Mouse (Mus musculus): ENCODE results near the gene S100a11.

S100a11 gene

DNA sequence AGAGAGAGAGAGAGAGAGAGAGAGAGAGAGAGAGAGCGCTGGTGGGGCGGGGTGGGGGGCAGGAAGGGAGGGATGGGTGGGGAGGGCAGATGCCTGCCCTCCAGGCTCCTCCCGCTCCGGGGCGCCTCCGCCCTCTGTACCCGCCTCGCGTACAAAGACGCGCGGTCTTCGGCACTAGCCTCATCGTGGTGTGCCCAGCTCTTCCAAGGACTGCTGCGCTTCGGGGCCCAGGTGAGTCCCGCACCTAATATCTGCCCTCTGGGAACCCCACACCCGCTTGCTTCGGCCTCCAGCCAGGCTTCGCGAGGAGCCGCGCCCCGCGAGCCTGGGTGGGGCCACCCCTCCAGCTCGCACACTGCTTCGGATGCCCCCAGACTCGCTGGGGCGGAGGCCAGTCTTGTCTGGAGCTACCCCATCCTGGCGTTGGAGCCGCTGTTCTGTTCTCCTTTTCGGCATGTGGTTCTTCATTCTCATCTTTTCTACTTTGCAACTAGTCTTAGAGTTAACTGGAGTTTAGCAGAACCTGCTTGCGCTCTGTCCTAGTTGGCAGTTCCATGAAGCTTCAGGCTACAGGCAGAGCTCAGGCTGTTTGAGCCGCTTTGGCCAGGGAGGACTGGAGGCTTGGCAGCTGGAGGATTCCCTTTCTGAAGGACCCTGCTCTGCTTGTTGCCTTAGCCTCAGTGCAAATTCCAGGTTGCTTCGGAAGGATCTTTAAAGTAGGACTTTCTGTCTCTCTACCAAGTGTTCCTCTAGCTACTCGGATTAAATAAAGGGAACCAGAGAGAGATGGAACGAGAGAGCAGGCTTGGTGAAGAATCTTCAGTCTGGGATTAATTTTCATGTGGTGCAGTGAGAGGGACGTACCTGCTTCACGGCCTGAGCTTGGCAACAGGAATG lies 34.9 kb downstream of the S100a11 start, which contains the start of gene S100a10:
Gene S100a10 (plus strand): TSS at position 100 of the 897 bp plus-strand sequence.
- in situ Hi-C loops (cut with MboI, MseI), result loop anchor here (5.0 to 25.0 kb wide), 4 partner anchors 47 to 1382 kb away; partner anchors contain the start of genes Pogz (in 1 of the 2) and Selenbp1 (in 1 of the 2)

DNA sequence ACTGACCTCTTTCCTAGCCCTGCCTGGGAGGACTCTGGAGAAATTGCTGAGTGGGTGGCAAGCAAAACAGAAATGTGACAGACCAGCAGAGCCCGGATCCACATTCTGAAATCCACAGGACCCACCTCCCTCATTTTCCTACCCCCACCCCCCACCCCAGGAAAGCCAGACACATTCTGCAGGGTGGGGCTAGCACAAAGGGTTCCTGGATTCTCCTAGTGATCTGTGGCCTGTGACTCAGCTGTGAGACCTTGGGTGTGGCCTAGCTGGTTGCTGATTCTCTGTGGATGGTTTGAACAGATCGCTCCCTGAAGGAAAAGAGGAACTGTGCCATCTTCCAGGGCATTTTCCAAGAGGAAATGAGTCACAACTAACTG lies 35.6 kb downstream of the S100a11 start:
- in situ Hi-C loops (cut with MboI, MseI), result loop anchor here (25.0 kb wide), 2 partner anchors 1281 to 1381 kb away; partner anchors contain the start of genes Pogz (in 1 of the 2) and Selenbp1 (in 1 of the 2)

GRCm38 (mm10) chr3:93556599-93556998 lies 36.3 kb downstream of the S100a11 start:
- in situ Hi-C loops (cut with MboI, MseI), result loop anchor here (25.0 kb wide), 2 partner anchors 1281 to 1381 kb away; partner anchors contain the start of genes Pogz (in 1 of the 2) and Selenbp1 (in 1 of the 2)

- in situ Hi-C loops (cut with MboI, MseI), result loop anchor here (25.0 kb wide), 2 partner anchors 1280 to 1380 kb away; partner anchors contain the start of genes Pogz (in 1 of the 2) and Selenbp1 (in 1 of the 2)
Observed at GRCm38 (mm10) chr3:93557471-93557870, 37.2 kb downstream of the S100a11 start.

DNA sequence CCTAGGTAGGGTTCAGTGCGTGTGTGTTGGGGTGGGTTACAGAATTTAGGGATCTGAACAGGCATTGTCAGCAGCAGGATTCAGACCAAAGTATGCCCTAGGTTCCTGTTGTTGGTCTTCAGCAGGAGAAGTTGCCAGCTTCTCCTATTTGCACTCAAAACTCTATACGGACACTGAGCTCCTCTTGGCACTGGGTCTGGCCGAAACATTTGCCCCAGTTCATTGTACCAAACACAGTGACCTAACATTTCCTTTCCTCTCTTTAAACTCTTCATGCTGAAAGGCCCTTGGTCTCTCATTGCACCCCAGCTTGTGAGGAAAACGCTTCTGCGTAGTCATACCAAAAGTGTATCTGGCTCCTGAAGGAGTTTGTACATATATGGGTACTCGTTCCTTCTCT lies 39.7 kb downstream of the S100a11 start:
- in situ Hi-C loops (cut with MboI, MseI), result loop anchor here (25.0 kb wide), 2 partner anchors 1277 to 1377 kb away; partner anchors contain the start of genes Pogz (in 1 of the 2) and Selenbp1 (in 1 of the 2)

GRCm38 (mm10) chr3:93562372-93562771 lies 42.1 kb downstream of the S100a11 start:
- in situ Hi-C loops (cut with MboI, MseI), result loop anchor here (25.0 kb wide), 2 partner anchors 1275 to 1375 kb away; partner anchors contain the start of genes Pogz (in 1 of the 2) and Selenbp1 (in 1 of the 2)

- in situ Hi-C loops (cut with MboI, MseI), result loop anchor here (25.0 kb wide), 2 partner anchors 1274 to 1374 kb away; partner anchors contain the start of genes Pogz (in 1 of the 2) and Selenbp1 (in 1 of the 2)
Observed at GRCm38 (mm10) chr3:93563216-93563615, 42.9 kb downstream of the S100a11 start.

DNA sequence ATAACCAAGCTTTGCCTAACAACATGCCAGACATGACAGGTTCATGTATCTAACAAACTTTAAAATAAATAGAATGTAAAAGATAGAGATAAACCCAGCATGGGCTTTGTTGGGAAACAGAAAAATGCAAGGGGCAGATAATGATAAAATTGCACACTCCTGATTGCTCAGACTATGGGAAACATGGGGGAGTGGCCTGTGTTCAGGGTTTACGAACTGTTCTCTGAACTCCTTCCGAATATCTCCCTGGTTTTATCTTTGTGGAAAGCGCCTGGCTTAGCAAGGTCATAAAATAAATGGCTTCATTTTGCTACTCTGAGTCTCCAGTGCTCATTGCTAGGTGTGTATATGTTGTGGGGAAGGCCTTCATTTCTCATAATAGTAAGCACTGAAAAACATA lies 46.6 kb downstream of the S100a11 start:
- in situ Hi-C loops (cut with MboI, MseI), result loop anchor here (25.0 kb wide), 2 partner anchors 1270 to 1370 kb away; partner anchors contain the start of genes Pogz (in 1 of the 2) and Selenbp1 (in 1 of the 2)

GRCm38 (mm10) chr3:93567721-93568120 lies 47.4 kb downstream of the S100a11 start:
- in situ Hi-C loops (cut with MboI, MseI), result loop anchor here (25.0 kb wide), 2 partner anchors 1270 to 1370 kb away; partner anchors contain the start of genes Pogz (in 1 of the 2) and Selenbp1 (in 1 of the 2)

DNA sequence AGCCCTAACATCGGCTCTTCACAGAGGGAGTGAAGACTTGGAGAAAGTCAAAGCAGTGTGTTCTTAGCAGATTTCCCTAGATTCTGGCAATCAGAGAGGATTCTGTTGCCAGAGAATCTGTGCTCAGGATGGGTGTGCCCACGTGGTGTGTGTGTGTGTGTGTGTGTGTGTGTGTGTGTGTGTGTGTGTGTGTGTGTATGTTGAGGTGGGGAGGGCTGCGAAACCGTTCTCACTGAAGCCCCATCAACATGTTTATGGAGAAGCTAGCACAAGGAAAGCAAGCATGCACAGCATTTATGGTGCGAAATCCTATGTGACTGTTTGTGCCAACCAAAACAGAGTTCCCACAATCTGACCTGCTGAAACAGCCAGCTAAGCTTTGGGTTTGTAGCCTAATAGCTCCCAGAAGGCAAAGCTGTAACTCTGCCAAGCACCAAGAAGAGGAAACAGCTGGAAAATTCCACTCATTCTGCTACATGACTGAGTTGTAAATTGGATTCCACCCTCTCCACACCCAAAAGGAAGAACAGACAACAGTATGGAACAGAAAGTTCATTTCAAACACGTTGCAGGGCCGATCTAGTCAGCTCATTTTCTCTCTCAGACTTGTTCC lies 48.2 kb downstream of the S100a11 start:
- in situ Hi-C loops (cut with MboI, MseI), result loop anchor here (25.0 kb wide), 2 partner anchors 1269 to 1369 kb away; partner anchors contain the start of genes Pogz (in 1 of the 2) and Selenbp1 (in 1 of the 2)

DNA sequence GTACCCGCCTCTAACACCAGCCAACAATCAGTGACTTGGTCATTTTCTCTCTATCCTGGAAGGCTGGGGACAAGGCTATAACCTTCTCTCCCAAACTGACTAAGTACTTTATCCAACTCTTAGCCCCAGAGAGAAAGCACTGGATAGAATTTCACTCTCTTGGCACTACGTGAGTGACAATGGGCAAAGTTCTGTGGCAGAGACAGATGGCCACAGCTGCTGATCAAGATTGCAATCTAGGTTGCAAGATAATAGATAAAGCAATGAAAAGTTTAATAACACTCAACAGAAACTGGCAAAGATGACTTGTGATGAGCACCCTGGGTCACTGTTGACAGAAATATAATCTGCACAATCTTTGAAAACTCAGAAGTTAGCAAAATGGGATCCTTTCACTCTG lies 48.8 kb downstream of the S100a11 start:
- in situ Hi-C loops (cut with MboI, MseI), result loop anchor here (25.0 kb wide), 2 partner anchors 1268 to 1368 kb away; partner anchors contain the start of genes Pogz (in 1 of the 2) and Selenbp1 (in 1 of the 2)

- in situ Hi-C loops (cut with MboI, MseI), result loop anchor here (25.0 kb wide), 2 partner anchors 1265 to 1365 kb away; partner anchors contain the start of genes Pogz (in 1 of the 2) and Selenbp1 (in 1 of the 2)
Observed at GRCm38 (mm10) chr3:93572058-93572791, 51.9 kb downstream of the S100a11 start.
